Mouse (Mus musculus) gastrocnemius, adult 2 months (tissue): Measurements from ENCODE around the gene Platr17. TPM values are rescaled to one million over a fixed set of nuclear protein-coding genes. Genes with fewer than 3 reads are reported as not detected.

Source experiments
- DNase-seq: peaks from one replicate; pipeline ENCODE4 v3.0.0; 2022
- H3K27ac ChIP-seq: fragments of 200-600 bp; 2 replicates; pipeline ENCODE4 v1.8.1; 2022; ENCODE audit warnings: mild to moderate bottlenecking
- H3K4me3 ChIP-seq: fragments of 200-600 bp; 2 replicates; pipeline ENCODE4 v1.8.1; 2022; ENCODE audit warnings: mild to moderate bottlenecking, moderate library complexity
- CTCF ChIP-seq: fragments of 200-600 bp; IDR thresholded peaks from 2 replicates; pipeline ENCODE4 v1.8.1; 2022; ENCODE audit warnings: antibody characterized with exemption, mild to moderate bottlenecking, moderate library complexity
- intact Hi-C: fragments of 180-260 bp; cut with DNase I; formaldehyde crosslinking; loops from one replicate; pipeline ENCODE4 v1.15.1; 2025
- total RNA-seq, 2 experiments: library from RNA; stranded (reverse); gene quantifications; 2 replicates each; pipeline ENCODE4 v1.2.3; 2021

Gene Platr17
- total RNA-seq, 2 experiments from 2014 or later: not detected

- intact Hi-C loops: no loop called here
Observed at GRCm38 (mm10) chr17:33917656-33918292, 12.8 kb downstream of the Platr17 start.

GRCm38 (mm10) chr17:33918293-33919203 is 13.6 kb downstream of the Platr17 start:
- no peak for TF ChIP-seq CTCF
- Histone ChIP-seq H3K4me3 (peak overlapping the region; percentile 94), H3K27ac (peak overlapping the region; percentile 89)
- intact Hi-C loops: no loop called here
- DNase-seq: peak; percentile 78

More at GRCm38 (mm10) chr17:33917656-33918292, 12.8 kb downstream of the Platr17 start:
- no peak for TF ChIP-seq CTCF
- Histone ChIP-seq H3K27ac (peak overlapping the region; percentile 89), H3K4me3 (no peak overlapping the region)
- no peak for DNase-seq

GRCm38 (mm10) chr17:33919351-33920281 is 14.7 kb downstream of the Platr17 start:
- intact Hi-C loops: no loop called here
- Histone ChIP-seq H3K4me3 (peak overlapping the region; percentile 94), H3K27ac (peak overlapping the region; percentile 89)
- DNase-seq: peak; percentile 89
- TF ChIP-seq CTCF: peak; percentile 46

GRCm38 (mm10) chr17:33920282-33921097 is 15.6 kb downstream of the Platr17 start:
- intact Hi-C loops: no loop called here
- peak; percentile 88 for TF ChIP-seq CTCF
- Histone ChIP-seq H3K4me3 (peak overlapping the region; percentile 94), H3K27ac (peak overlapping the region; percentile 89)
- DNase-seq: peak; percentile 87

GRCm38 (mm10) chr17:33921361-33921760 is 16.4 kb downstream of the Platr17 start:
- H3K27ac ChIP-seq: no peak overlapping the region
- intact Hi-C loops: no loop called here
- no peak overlapping the region; the same call in none of the 2 replicates for H3K4me3 ChIP-seq
- TF ChIP-seq CTCF: no peak
- DNase-seq: no peak

- intact Hi-C loops: no loop called here
- peak; percentile 43 for TF ChIP-seq CTCF
- DNase-seq: no peak
Observed at GRCm38 (mm10) chr17:33924577-33925283, 19.8 kb downstream of the Platr17 start.

GRCm38 (mm10) chr17:33925406-33926116 is 20.6 kb downstream of the Platr17 start:
- intact Hi-C loops: no loop called here
- Histone ChIP-seq H3K4me3 (no peak overlapping the region), H3K27ac (no peak overlapping the region)
- no peak for TF ChIP-seq CTCF
- peak; percentile 19 for DNase-seq

More at GRCm38 (mm10) chr17:33924577-33925283, 19.8 kb downstream of the Platr17 start:
- H3K4me3 ChIP-seq: no peak overlapping the region
- H3K27ac ChIP-seq: no peak overlapping the region

- intact Hi-C loops: no loop called here
- peak; percentile 24 for DNase-seq
- H3K27ac ChIP-seq: no peak overlapping the region
- no peak overlapping the region for H3K4me3 ChIP-seq
- TF ChIP-seq CTCF: peak; percentile 37
Observed at GRCm38 (mm10) chr17:33926207-33926932, 21.4 kb downstream of the Platr17 start.

- peak overlapping the region; percentile 77 for H3K4me3 ChIP-seq
- TF ChIP-seq CTCF: no peak
- H3K27ac ChIP-seq: peak overlapping the region; percentile 94
- no peak for DNase-seq
- intact Hi-C loops: no loop called here
Observed at GRCm38 (mm10) chr17:33928251-33928947, 23.5 kb downstream of the Platr17 start.
